Mouse (Mus musculus): Measurements from ENCODE around the gene Lrrtm3. TPM values are rescaled to one million over a fixed set of nuclear protein-coding genes. Genes with fewer than 3 reads are reported as not detected.

Gene Lrrtm3
- polyA plus RNA-seq, 1 experiment = 4.3 TPM

GRCm38 (mm10) chr10:64001531-64001930, 88.5 kb downstream of the Lrrtm3 start:
- no peak for TF ChIP-seq POLR2A (IDR thresholded peaks at IDR 0.05; ENCODE audit: control insufficient read depth, low read depth, low read length)
- TF ChIP-seq CTCF (IDR thresholded peaks at IDR 0.05; ENCODE audit: control insufficient read depth, insufficient read depth, insufficient replicate concordance, low read depth, low read length) = no peak
- H3K27me3 ChIP-seq (ENCODE audit: control insufficient read depth, insufficient read depth, low read length) = no peaks in the 10 kb centered on the region
- H3K4me1 ChIP-seq (ENCODE audit: control insufficient read depth, insufficient read depth, low read length) = no peaks in the 10 kb centered on the region
- H3K27ac ChIP-seq (ENCODE audit: control insufficient read depth, insufficient read depth, low read depth, low read length) = no peak overlapping the region
- no peak overlapping the region for H3K4me3 ChIP-seq (ENCODE audit: control insufficient read depth, low read depth, low read length)
- no peaks in the 10 kb centered on the region for H3K36me3 ChIP-seq (ENCODE audit: control insufficient read depth, insufficient read depth, low read length)

GRCm38 (mm10) chr10:63994251-63994650, 95.8 kb downstream of the Lrrtm3 start:
- H3K27ac ChIP-seq (ENCODE audit: control insufficient read depth, insufficient read depth, low read depth, low read length) = no peak overlapping the region
- no peaks in the 10 kb centered on the region for H3K27me3 ChIP-seq (ENCODE audit: control insufficient read depth, insufficient read depth, low read length)
- no peaks in the 10 kb centered on the region for H3K36me3 ChIP-seq (ENCODE audit: control insufficient read depth, insufficient read depth, low read length)
- H3K4me3 ChIP-seq (ENCODE audit: control insufficient read depth, low read depth, low read length) = no peak overlapping the region
- H3K4me1 ChIP-seq (ENCODE audit: control insufficient read depth, insufficient read depth, low read length) = no peaks in the 10 kb centered on the region
- TF ChIP-seq POLR2A (IDR thresholded peaks at IDR 0.05; ENCODE audit: control insufficient read depth, low read depth, low read length) = no peak
- TF ChIP-seq CTCF (IDR thresholded peaks at IDR 0.05; ENCODE audit: control insufficient read depth, insufficient read depth, insufficient replicate concordance, low read depth, low read length) = no peak

GRCm38 (mm10) chr10:63985576-63985975, 104.5 kb downstream of the Lrrtm3 start:
- TF ChIP-seq CTCF (IDR thresholded peaks at IDR 0.05; ENCODE audit: control insufficient read depth, insufficient read depth, insufficient replicate concordance, low read depth, low read length) (no peak), POLR2A (IDR thresholded peaks at IDR 0.05; ENCODE audit: control insufficient read depth, low read depth, low read length) (no peak)
- Histone ChIP-seq H3K27me3 (ENCODE audit: control insufficient read depth, insufficient read depth, low read length) (no peaks in the 10 kb centered on the region), H3K4me1 (ENCODE audit: control insufficient read depth, insufficient read depth, low read length) (no peaks in the 10 kb centered on the region), H3K36me3 (ENCODE audit: control insufficient read depth, insufficient read depth, low read length) (no peaks in the 10 kb centered on the region), H3K4me3 (ENCODE audit: control insufficient read depth, low read depth, low read length) (no peak overlapping the region), H3K27ac (ENCODE audit: control insufficient read depth, insufficient read depth, low read depth, low read length) (no peak overlapping the region)

GRCm38 (mm10) chr10:63979410-63979809, 110.7 kb downstream of the Lrrtm3 start:
- H3K4me3 ChIP-seq (ENCODE audit: control insufficient read depth, low read depth, low read length) = no peak overlapping the region
- no peak for TF ChIP-seq POLR2A (IDR thresholded peaks at IDR 0.05; ENCODE audit: control insufficient read depth, low read depth, low read length)
- TF ChIP-seq CTCF (IDR thresholded peaks at IDR 0.05; ENCODE audit: control insufficient read depth, insufficient read depth, insufficient replicate concordance, low read depth, low read length) = no peak
- H3K27ac ChIP-seq (ENCODE audit: control insufficient read depth, insufficient read depth, low read depth, low read length) = no peak overlapping the region
- H3K27me3 ChIP-seq (ENCODE audit: control insufficient read depth, insufficient read depth, low read length) = no peaks in the 10 kb centered on the region
- H3K4me1 ChIP-seq (ENCODE audit: control insufficient read depth, insufficient read depth, low read length) = no peaks in the 10 kb centered on the region
- H3K36me3 ChIP-seq (ENCODE audit: control insufficient read depth, insufficient read depth, low read length) = no peaks in the 10 kb centered on the region

- no peaks in the 10 kb centered on the region for H3K36me3 ChIP-seq (ENCODE audit: control insufficient read depth, insufficient read depth, low read length)
- TF ChIP-seq CTCF (IDR thresholded peaks at IDR 0.05; ENCODE audit: control insufficient read depth, insufficient read depth, insufficient replicate concordance, low read depth, low read length) (no peak), POLR2A (IDR thresholded peaks at IDR 0.05; ENCODE audit: control insufficient read depth, low read depth, low read length) (no peak)
- H3K4me3 ChIP-seq (ENCODE audit: control insufficient read depth, low read depth, low read length) = no peak overlapping the region
- no peaks in the 10 kb centered on the region for H3K27me3 ChIP-seq (ENCODE audit: control insufficient read depth, insufficient read depth, low read length)
- no peak overlapping the region for H3K27ac ChIP-seq (ENCODE audit: control insufficient read depth, insufficient read depth, low read depth, low read length)
- H3K4me1 ChIP-seq (ENCODE audit: control insufficient read depth, insufficient read depth, low read length) = no peaks in the 10 kb centered on the region
Observed at GRCm38 (mm10) chr10:63978969-63979368, 111.1 kb downstream of the Lrrtm3 start.

- no peak overlapping the region for H3K4me3 ChIP-seq (ENCODE audit: control insufficient read depth, low read depth, low read length)
- H3K27ac ChIP-seq (ENCODE audit: control insufficient read depth, insufficient read depth, low read depth, low read length) = no peak overlapping the region
- H3K27me3 ChIP-seq (ENCODE audit: control insufficient read depth, insufficient read depth, low read length) = no peaks in the 10 kb centered on the region
- H3K36me3 ChIP-seq (ENCODE audit: control insufficient read depth, insufficient read depth, low read length) = no peaks in the 10 kb centered on the region
- no peak for TF ChIP-seq POLR2A (IDR thresholded peaks at IDR 0.05; ENCODE audit: control insufficient read depth, low read depth, low read length)
- no peak for TF ChIP-seq CTCF (IDR thresholded peaks at IDR 0.05; ENCODE audit: control insufficient read depth, insufficient read depth, insufficient replicate concordance, low read depth, low read length)
- no peaks in the 10 kb centered on the region for H3K4me1 ChIP-seq (ENCODE audit: control insufficient read depth, insufficient read depth, low read length)
Observed at GRCm38 (mm10) chr10:63978535-63978934, 111.5 kb downstream of the Lrrtm3 start.

- Histone ChIP-seq H3K4me3 (ENCODE audit: control insufficient read depth, low read depth, low read length) (no peak overlapping the region), H3K4me1 (ENCODE audit: control insufficient read depth, insufficient read depth, low read length) (no peaks in the 10 kb centered on the region), H3K36me3 (ENCODE audit: control insufficient read depth, insufficient read depth, low read length) (no peaks in the 10 kb centered on the region), H3K27ac (ENCODE audit: control insufficient read depth, insufficient read depth, low read depth, low read length) (no peak overlapping the region), H3K27me3 (ENCODE audit: control insufficient read depth, insufficient read depth, low read length) (no peaks in the 10 kb centered on the region)
- no peak for TF ChIP-seq CTCF (IDR thresholded peaks at IDR 0.05; ENCODE audit: control insufficient read depth, insufficient read depth, insufficient replicate concordance, low read depth, low read length)
- TF ChIP-seq POLR2A (IDR thresholded peaks at IDR 0.05; ENCODE audit: control insufficient read depth, low read depth, low read length) = no peak
Observed at GRCm38 (mm10) chr10:63978101-63978500, 112.0 kb downstream of the Lrrtm3 start.

GRCm38 (mm10) chr10:63972300-63972699, 117.8 kb downstream of the Lrrtm3 start:
- no peak for TF ChIP-seq POLR2A (IDR thresholded peaks at IDR 0.05; ENCODE audit: control insufficient read depth, low read depth, low read length)
- TF ChIP-seq CTCF (IDR thresholded peaks at IDR 0.05; ENCODE audit: control insufficient read depth, insufficient read depth, insufficient replicate concordance, low read depth, low read length) = no peak
- Histone ChIP-seq H3K4me3 (ENCODE audit: control insufficient read depth, low read depth, low read length) (no peak overlapping the region), H3K27me3 (ENCODE audit: control insufficient read depth, insufficient read depth, low read length) (no peaks in the 10 kb centered on the region), H3K4me1 (ENCODE audit: control insufficient read depth, insufficient read depth, low read length) (no peaks in the 10 kb centered on the region), H3K36me3 (ENCODE audit: control insufficient read depth, insufficient read depth, low read length) (no peaks in the 10 kb centered on the region), H3K27ac (ENCODE audit: control insufficient read depth, insufficient read depth, low read depth, low read length) (no peak overlapping the region)
